Mouse (Mus musculus) heart, adult 2 months (tissue): ENCODE data around the gene Crygs. TPM values are rescaled to one million over a fixed set of nuclear protein-coding genes. Genes with fewer than 3 reads are reported as not detected.

Experiments used
- DNase-seq, 2 experiments: peaks; one replicate each; pipeline ENCODE4 v3.0.0; 2021
- H3K27ac ChIP-seq: fragments of 200-600 bp; 2 replicates; pipeline ENCODE4 v1.8.1; 2022
- H3K27me3 ChIP-seq: fragments of 200-500 bp; 2 replicates; pipeline ENCODE4 v1.6.1; 2012; ENCODE audit warnings: mild to moderate bottlenecking, low read length, inconsistent platforms, mixed read lengths; ENCODE audit not compliant: control insufficient read depth, insufficient read depth
- H3K36me3 ChIP-seq: fragments of 200-500 bp; 2 replicates; pipeline ENCODE4 v1.6.1; 2012; ENCODE audit warnings: low read length, inconsistent platforms; ENCODE audit not compliant: control insufficient read depth, insufficient read depth
- H3K4me1 ChIP-seq: fragments of 200-500 bp; 2 replicates; pipeline ENCODE4 v1.6.1; 2011; ENCODE audit warnings: low read length; ENCODE audit not compliant: control insufficient read depth, insufficient read depth
- H3K4me3 ChIP-seq: fragments of 200-600 bp; 2 replicates; pipeline ENCODE4 v1.8.1; 2022
- H3K79me2 ChIP-seq: fragments of 200-500 bp; replicated peaks from 2 replicates; pipeline ENCODE4 v1.6.1; 2012; ENCODE audit warnings: mild to moderate bottlenecking, inconsistent platforms, low read length, moderate library complexity, mixed read lengths; ENCODE audit not compliant: control insufficient read depth, insufficient read depth
- H3K9ac ChIP-seq: fragments of 200-500 bp; 2 replicates; pipeline ENCODE4 v1.6.1; 2012; ENCODE audit warnings: low read depth, mild to moderate bottlenecking, control low read depth, inconsistent platforms, low read length, mixed read lengths
- CTCF ChIP-seq: fragments of 200-600 bp; IDR thresholded peaks from 2 replicates; pipeline ENCODE4 v1.8.1; 2022; ENCODE audit warnings: antibody characterized with exemption, mild to moderate bottlenecking, moderate library complexity
- EP300 ChIP-seq: fragments of 200-500 bp; IDR thresholded peaks from 2 replicates; pipeline ENCODE4 v1.6.1; 2011; ENCODE audit warnings: low read depth, low read length, control low read depth; ENCODE audit not compliant: insufficient read depth
- POLR2A ChIP-seq: fragments of 200-500 bp; IDR thresholded peaks from 2 replicates; pipeline ENCODE4 v1.6.1; 2011; ENCODE audit warnings: mild to moderate bottlenecking, low read depth, low read length, control low read depth; ENCODE audit not compliant: insufficient read depth
- WGBS: fragments of 180-500 bp; shearing (Covaris S2); methylation state at CpG from one replicate; pipeline ENCODE4 v1.1.7; 2018; 5-methylcytosine and 5-hydroxymethylcytosine counted together
- intact Hi-C: fragments of 180-260 bp; cut with DNase I; formaldehyde crosslinking; loops from one replicate; pipeline ENCODE4 v1.15.1; 2025
- polyA plus RNA-seq: library from polyadenylated mRNA; depleted of rRNA; stranded (reverse); fragments of >200 nt; gene quantifications from 2 replicates; pipeline ENCODE4 v1.2.3, GENCODE M21; 2012
- total RNA-seq, 2 experiments: library from RNA; stranded (reverse); gene quantifications; 2 replicates each; pipeline ENCODE4 v1.2.3; 2021

Gene Crygs
- total and polyA plus RNA-seq, 3 experiments = not detected

DNA sequence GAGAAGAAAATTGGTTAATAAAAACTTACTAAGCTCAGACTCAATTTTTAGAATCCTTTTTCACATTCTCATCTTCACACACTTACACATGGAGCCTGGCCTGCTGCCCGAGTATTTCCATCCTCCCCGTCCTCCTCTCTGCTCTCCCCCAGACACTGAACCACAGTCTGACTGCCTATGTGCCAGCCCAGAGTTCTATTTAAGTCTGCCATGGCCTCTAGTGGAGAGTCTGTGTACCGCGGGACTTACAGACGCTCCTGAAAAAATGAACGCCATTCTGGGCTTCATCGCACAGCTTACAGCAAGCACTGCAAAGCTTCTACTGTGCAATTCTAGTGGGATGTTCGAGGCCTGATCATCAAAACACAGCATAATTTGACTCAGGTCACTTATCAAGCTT is 9.4 kb upstream of the Crygs start:
- no peak overlapping the region for H3K9ac ChIP-seq
- TF ChIP-seq EP300 (no peak), POLR2A (no peak), CTCF (peak; percentile 50)
- H3K4me1 ChIP-seq = no peaks in the 10 kb centered on the region
- H3K79me2 ChIP-seq = no peaks in the 10 kb centered on the region
- H3K4me3 ChIP-seq = no peak overlapping the region
- 39% methylated on average over 8 of the region's 8 CpGs for WGBS
- no peaks in the 10 kb centered on the region for H3K36me3 ChIP-seq
- no peak overlapping the region for H3K27ac ChIP-seq
- no peak for DNase-seq
- no peaks in the 10 kb centered on the region for H3K27me3 ChIP-seq
- intact Hi-C loops = no loop called here

DNA sequence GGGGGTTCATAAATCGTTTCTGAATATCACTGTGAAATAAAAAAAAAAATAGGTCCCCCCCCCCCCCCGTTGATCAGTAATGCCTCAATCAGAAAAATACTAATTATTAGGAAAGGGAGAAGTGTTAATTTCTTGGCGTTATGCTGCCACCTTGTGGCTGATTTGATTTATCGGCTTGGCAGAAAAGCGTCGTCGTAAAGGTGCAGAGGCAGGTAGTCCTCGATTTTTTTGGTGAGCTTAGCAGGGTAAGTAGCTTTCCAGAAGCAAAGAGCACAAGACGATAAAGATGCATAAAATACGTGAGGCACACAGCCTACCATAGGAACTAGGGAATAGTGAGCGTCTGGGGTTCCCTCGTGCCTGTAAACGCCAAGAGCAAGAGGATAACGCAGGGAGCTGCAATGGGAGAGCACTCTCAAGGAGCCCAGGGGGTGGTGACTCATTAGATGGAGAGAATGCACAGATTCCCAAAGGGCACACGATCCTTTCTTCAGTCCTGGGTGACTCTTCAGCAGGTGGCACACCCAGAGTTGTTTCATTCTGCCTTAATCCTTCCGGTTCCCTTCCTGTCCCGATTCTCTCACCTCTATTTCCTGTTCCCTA is 3.8 kb downstream of the Crygs start:
- no peak overlapping the region for H3K9ac ChIP-seq
- peak; percentile 13 to 46 for DNase-seq
- H3K27me3 ChIP-seq = no peaks in the 10 kb centered on the region
- no peaks in the 10 kb centered on the region for H3K36me3 ChIP-seq
- TF ChIP-seq POLR2A = no peak
- peak; percentile 74 for TF ChIP-seq CTCF
- 8% methylated on average over 17 of the region's 17 CpGs for WGBS
- intact Hi-C loops = loop anchor here (1.0 kb wide), 2 partner anchors 242 to 505 kb away; no protein-coding TSS in a partner anchor
- no peak overlapping the region for H3K27ac ChIP-seq
- peaks cover 2% of the 10 kb centered on the region for H3K4me1 ChIP-seq
- no peaks in the 10 kb centered on the region for H3K79me2 ChIP-seq
- H3K4me3 ChIP-seq = no peak overlapping the region

DNA sequence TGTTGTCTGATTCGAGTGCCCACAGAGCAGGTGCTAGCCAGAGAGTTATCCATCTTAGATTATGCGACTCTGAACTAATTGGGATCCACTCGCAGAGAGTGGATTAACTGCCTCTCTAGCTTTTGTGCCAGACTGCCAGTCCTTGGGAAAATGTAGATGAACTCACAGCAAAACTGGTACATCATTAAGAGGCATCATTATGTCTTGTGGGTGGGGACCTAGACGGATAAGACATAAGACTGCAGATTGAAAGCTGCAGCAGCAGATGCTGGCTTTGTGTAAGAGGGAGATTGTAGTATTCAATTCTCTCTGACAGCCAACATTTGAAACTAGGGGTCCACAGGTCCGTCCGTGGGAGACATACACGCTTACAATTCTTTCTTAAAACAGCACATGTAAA is 8.6 kb downstream of the Crygs start:
- H3K9ac ChIP-seq = no peak overlapping the region
- no peak for DNase-seq
- 81% methylated on average over 7 of the region's 7 CpGs for WGBS
- H3K27ac ChIP-seq = no peak overlapping the region
- peaks cover 2% of the 10 kb centered on the region for H3K4me1 ChIP-seq
- H3K79me2 ChIP-seq = no peaks in the 10 kb centered on the region
- H3K36me3 ChIP-seq = no peaks in the 10 kb centered on the region
- no peak overlapping the region for H3K4me3 ChIP-seq
- intact Hi-C loops = no loop called here
- no peaks in the 10 kb centered on the region for H3K27me3 ChIP-seq
- TF ChIP-seq POLR2A (no peak), CTCF (no peak), EP300 (no peak)

DNA sequence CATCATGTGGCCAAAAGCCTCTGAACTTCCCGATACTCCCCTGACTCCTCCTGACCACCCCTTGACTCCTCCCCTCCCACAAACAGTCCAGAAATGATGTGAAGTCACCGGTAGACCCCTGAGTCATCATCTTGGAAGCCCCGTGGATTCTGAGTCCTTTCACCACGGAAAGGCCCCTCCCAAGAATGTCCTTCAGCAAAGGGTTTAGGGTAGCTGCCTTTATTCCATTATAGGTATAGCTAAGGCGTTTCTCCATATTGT is 10.6 kb downstream of the Crygs start:
- intact Hi-C loops = no loop called here
- H3K27ac ChIP-seq = no peak overlapping the region
- DNase-seq = no peak
- no peaks in the 10 kb centered on the region for H3K79me2 ChIP-seq
- H3K4me3 ChIP-seq = no peak overlapping the region
- H3K9ac ChIP-seq = no peak overlapping the region
- no peaks in the 10 kb centered on the region for H3K4me1 ChIP-seq
- no peak for TF ChIP-seq CTCF
- TF ChIP-seq POLR2A = no peak
- no peak for TF ChIP-seq EP300
- H3K27me3 ChIP-seq = no peaks in the 10 kb centered on the region
- H3K36me3 ChIP-seq = no peaks in the 10 kb centered on the region
- 51% methylated on average over 5 of the region's 5 CpGs for WGBS

DNA sequence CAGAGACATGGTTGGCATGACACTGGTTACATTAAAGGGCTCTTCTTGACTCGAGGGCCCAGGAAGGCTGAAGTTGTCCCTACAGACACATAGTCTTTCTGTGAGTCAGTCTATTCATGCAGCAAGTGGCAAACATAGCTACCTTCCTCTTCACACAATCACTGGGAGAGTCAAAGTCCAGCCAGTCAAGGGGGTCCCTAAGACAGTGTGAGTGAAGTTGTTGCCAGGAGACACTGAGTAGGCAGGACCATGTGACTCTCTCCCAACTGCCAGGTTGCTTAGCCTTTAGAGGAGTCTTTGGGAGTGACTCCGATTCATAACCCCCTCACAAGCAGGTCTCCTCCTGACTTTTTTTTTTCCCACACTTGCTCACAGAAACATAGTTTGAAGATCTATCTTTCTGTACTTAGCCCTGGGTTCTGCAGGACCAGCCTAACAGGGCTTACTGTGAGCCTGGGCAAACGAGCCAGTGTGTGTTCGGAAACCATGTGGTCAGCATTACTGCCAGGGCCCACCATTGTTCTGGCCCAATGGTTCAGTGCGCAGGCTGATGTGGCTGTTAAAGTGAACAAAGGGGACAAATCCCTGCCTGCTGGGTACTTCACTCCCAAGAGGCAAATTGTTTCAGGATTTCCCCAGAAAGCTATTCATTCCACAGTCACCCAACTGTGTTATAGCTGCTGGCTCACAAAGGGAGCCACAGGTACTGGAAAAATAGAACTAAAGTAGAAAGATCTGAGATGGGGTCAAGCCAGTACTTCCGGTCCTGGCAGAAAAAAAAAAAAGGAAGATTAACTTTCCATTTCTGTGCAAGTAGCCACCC is 11.1 kb downstream of the Crygs start:
- intact Hi-C loops = no loop called here
- H3K4me1 ChIP-seq = no peaks in the 10 kb centered on the region
- no peak overlapping the region for H3K9ac ChIP-seq
- no peak for DNase-seq
- no peaks in the 10 kb centered on the region for H3K79me2 ChIP-seq
- no peaks in the 10 kb centered on the region for H3K36me3 ChIP-seq
- no peaks in the 10 kb centered on the region for H3K27me3 ChIP-seq
- H3K27ac ChIP-seq = no peak overlapping the region
- H3K4me3 ChIP-seq = no peak overlapping the region
- no peak for TF ChIP-seq POLR2A
- TF ChIP-seq CTCF = no peak
- no peak for TF ChIP-seq EP300
- 78% methylated on average over 6 of the region's 6 CpGs for WGBS

DNA sequence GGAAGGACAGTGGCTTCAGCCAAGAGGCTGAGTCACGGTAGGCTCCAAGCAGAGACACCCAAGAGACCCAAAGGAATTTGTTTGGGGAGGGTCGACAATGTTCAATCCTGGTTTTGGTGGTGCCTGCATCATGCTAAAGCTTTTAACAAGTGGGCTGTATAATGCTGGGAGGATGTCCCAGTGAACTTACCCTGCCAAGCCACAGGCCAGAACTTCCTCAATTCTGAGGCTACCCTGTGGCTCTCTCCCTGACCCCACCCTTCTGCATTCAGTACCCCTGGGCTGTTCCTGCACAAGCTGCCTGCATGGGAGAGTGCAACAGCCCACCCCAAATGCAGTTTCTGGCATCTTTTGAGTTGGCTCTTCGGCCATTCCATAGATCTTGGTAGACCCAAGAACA is 12.9 kb downstream of the Crygs start:
- no peak overlapping the region for H3K4me3 ChIP-seq
- intact Hi-C loops = no loop called here
- DNase-seq = no peak
- no peaks in the 10 kb centered on the region for H3K79me2 ChIP-seq
- H3K4me1 ChIP-seq = no peaks in the 10 kb centered on the region
- no peak overlapping the region for H3K27ac ChIP-seq
- H3K27me3 ChIP-seq = no peaks in the 10 kb centered on the region
- no peaks in the 10 kb centered on the region for H3K36me3 ChIP-seq
- TF ChIP-seq CTCF = no peak
- TF ChIP-seq POLR2A = no peak
- TF ChIP-seq EP300 = no peak
- WGBS = 70% methylated on average over 3 of the region's 3 CpGs
- no peak overlapping the region for H3K9ac ChIP-seq
